25 mouse cellular contexts compared by ENCODE assay signal in genomic region chr1:182309403-182309802, GRCm38 (mm10).
"Had no signal": no experiment of that assay in that cellular context is flagged by ENCODE, and none has a peak within 500 bp of the region (broad histone marks: within the 10 kb centered on the region; RNA-seq: fewer than 3 reads in every experiment).

No protein-coding gene starts in this region.

- H3K4me3 ChIP-seq: gastrocnemius, adult 2 months; heart, adult 2 months; hindbrain, embryonic 10.5 days; hindbrain, embryonic 12.5 days; intestine, embryonic 15.5 days; kidney, embryonic 15.5 days; left cerebral cortex, adult 2 months; limb, embryonic 10.5 days; limb, embryonic 12.5 days had no signal

- H3K27ac ChIP-seq: gastrocnemius, adult 2 months; heart, adult 2 months; hindbrain, embryonic 10.5 days; hindbrain, embryonic 12.5 days; hindbrain, embryonic 14.5 days; intestine, embryonic 15.5 days; kidney, embryonic 15.5 days; kidney, postnatal 0 days; left cerebral cortex, adult 2 months; limb, embryonic 10.5 days; limb, embryonic 12.5 days had no signal

- H3K9me3 ChIP-seq: intestine, embryonic 15.5 days; limb, embryonic 10.5 days had no signal

- H3K4me1 ChIP-seq: hindbrain, embryonic 10.5 days; hindbrain, embryonic 12.5 days; intestine, embryonic 15.5 days; kidney, embryonic 15.5 days; limb, embryonic 10.5 days; limb, embryonic 12.5 days had no signal

- H3K27me3 ChIP-seq: hindbrain, embryonic 12.5 days; intestine, embryonic 15.5 days; kidney, embryonic 15.5 days; limb, embryonic 12.5 days had no signal

- DNase-seq: gastrocnemius, adult 2 months; gastrocnemius, postnatal 10 days; gastrocnemius, postnatal 25 days; heart, adult 2 months; heart, postnatal 10 days; heart, postnatal 4 days; kidney, adult 2 months; kidney, adult 9 months; kidney, postnatal 14 days; kidney, postnatal 36 days; liver had no signal

- H3K4me2 ChIP-seq: heart, embryonic 11.5 days; hindbrain, embryonic 12.5 days; hindbrain, embryonic 14.5 days; intestine, embryonic 15.5 days; kidney, embryonic 15.5 days; limb, embryonic 12.5 days; liver, embryonic 11.5 days had no signal

- H3K9ac ChIP-seq: hindbrain, embryonic 12.5 days; hindbrain, embryonic 14.5 days; intestine, embryonic 15.5 days; kidney, embryonic 15.5 days; limb, embryonic 12.5 days had no signal

- ATAC-seq: hindbrain, embryonic 16.5 days; inflammation-experienced regulatory T-cells, adult 6 months; intestine, embryonic 15.5 days; intestine, postnatal 0 days had no signal
